Mouse (Mus musculus): ENCODE results near the gene Olfr1394. TPM values are rescaled to one million over a fixed set of nuclear protein-coding genes. Genes with fewer than 3 reads are reported as not detected.
"Not testable (repeated sequence)": the region's sequence is repeated elsewhere in the genome, so short reads cannot be mapped to it uniquely, and the experiment has no call there.

Gene Olfr1394
- not detected for total RNA-seq (2021)

DNA sequence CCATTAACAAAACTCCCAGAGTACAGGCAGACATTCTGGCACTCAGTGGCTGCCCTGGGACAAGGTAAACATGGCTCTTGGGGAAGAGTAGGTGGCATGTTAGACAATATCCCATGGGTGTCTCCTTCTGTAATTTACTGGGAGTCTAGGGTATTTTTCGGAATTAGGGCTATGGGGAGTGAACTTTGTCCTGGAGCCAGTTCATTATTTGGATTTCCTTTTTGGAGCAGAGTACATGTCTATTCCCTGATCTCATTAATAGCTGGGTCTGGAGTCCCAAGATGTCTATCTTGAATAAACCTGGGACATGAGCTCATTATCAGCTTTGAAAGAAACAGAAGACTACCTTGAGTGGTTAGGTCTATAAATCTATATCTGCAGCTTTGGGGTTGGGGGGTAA lies at the start of gene Olfr1394:
Olfr1394 (plus strand) TSS at position 301 of the 400 bp plus-strand sequence.
- intact Hi-C loops (cut with DNase I) = no loop called here
- no peak for DNase-seq

DNA sequence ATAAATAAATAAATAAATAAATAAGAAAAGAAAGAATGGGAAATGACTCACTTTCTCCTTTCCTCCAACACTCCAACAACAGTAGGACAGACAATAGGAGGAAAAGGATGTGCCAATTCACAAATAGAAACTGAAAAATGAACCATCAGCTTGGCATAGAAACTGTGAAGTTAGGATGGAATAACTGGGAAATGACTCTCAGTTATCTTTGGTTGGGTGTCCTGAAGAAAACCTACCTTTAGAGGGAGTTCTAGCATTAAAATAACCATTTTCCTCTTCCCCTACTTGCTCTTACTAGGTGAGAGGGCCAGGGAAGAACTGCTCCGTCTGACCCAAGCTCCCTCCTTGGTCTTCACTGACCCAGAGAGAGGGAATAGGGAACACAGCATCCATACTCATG lies 48.4 kb upstream of the Olfr1394 start:
- intact Hi-C loops (cut with DNase I) = loop anchor here (5.0 kb wide), 1 partner anchor 313 kb away; no protein-coding TSS in a partner anchor
- DNase-seq = no peak

DNA sequence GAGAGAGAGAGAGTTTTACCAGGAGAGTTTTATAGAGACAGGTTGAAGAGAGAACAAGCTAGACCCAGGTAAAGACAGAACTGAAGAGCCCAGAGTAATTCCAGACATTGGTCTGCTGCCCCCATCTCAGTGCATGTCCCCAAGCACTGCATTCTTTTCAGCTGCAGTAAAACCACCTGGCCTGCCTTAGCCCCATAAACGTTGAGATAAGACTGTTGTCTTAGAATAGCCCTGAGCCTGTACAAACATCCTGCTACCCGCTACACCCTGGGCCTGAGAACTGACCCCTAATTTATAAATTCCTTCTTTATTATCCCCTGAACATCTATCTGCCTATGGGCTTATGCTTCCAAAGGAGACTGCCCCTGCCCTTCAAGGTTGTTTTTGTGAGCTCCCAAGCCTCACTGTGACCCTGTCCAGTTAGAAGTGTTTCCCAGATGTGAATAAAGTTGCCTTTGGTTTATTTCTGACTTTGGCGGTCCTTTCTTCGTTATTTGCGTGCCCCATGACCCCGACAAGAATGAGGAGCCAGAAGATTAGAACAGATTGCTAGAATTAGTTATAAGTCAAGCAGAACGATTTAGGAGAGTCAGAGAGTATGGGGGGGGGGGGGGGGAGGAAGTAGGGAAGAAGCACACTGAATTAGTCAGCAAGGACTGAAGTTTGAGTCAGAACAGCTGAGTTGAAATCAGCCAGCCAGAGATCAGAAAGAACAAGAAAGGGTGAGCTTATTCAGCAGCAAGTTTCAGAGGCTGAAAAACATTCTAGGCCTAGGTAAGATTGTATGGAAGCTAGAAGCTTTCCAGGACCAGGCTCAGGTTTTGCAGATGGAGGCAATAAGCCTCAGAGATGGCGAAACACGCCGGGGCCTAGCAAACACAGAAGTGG lies 46.3 kb upstream of the Olfr1394 start:
- no peak for DNase-seq
- intact Hi-C loops (cut with DNase I) = loop anchor here (5.0 kb wide), 1 partner anchor 316 kb away; no protein-coding TSS in a partner anchor

DNA sequence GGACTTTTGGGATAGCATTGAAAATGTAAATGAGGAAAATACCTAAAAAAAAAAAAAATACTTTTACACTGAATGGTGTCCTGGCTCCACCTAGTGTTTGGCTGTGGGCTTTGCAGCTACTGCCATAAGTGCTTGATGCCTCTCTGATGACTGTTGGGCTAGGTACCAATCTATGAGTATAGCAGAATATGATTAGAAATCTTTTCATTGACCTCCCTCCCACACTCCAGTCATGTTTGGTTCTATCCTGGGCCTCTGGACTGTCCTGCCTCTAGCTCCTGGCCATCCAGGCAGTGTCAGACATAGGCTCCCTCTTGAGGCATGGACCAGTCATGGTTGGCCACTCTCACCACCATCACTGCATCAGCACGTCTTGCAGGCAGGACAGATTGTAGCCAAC lies 45.3 kb upstream of the Olfr1394 start:
- no peak for DNase-seq
- intact Hi-C loops (cut with DNase I) = loop anchor here (5.0 kb wide), 1 partner anchor 317 kb away; no protein-coding TSS in a partner anchor

DNA sequence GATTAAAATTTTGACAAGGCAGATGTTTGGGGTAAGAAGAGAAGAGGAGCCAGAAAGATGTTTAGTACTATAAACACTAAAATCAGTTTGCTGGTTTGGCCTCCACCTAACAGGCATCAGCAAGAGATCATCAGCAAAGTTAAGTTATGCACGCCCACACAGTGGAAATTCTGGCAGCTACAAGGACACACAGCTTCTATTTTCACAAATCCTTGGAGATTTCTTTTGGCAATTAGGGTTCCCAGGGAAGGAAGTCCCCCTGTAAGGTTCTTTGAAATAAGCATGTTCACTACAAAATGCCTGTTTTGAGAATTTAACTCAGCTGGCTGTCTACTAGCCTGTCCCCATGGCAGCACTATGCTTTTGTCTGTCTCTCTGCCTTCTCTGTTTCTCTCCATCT lies 43.2 kb upstream of the Olfr1394 start:
- DNase-seq = no peak
- intact Hi-C loops (cut with DNase I) = no loop called here

DNA sequence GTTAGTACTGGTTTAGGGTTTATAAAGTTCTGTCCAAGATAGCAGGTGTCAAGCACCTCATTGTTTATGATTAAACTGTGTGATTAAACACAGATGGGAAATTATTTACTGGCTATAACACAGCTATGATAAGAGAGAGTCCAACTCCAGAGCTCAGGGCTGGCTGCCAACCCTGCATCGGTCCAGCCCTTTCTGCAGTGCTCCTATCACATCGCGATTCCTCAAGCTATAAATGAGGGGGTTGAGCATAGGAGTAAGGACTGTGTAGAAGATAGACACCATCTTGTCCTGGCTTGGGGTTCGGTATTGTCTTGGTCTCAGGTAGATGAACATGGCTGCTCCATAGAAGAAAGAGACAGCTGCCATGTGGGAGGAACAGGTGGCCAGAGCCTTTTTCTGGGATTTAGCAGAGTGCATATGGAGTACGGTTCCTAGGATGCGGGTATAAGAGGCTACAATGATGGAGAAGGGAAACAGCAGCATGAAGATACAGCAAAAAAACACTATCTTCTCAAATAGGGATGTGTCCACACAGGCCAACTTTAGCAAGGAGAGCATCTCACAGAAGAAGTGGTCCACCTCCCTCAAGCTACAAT lies 41.5 kb upstream of the Olfr1394 start:
- no peak for DNase-seq
- intact Hi-C loops (cut with DNase I) = no loop called here

DNA sequence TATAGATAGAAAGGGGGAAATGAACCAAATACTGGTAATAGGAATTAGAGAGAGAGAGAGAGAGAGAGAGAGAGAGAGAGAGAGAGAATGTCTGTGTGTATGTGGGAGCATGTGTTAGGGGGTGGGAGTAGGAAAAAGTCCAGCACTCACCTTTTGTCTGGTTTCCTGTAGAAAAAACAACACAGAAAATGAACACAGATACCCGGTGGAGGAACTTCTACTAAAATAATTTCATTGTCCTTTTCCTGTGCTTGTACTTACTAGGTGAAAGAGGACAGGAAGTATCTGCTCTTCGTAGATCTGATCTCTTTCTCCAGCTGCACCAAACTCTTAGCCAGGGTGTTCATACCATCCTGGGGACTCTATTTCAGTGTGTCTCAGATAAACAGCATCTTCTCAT lies 40.0 kb upstream of the Olfr1394 start:
- DNase-seq = no peak
- intact Hi-C loops (cut with DNase I) = no loop called here

DNA sequence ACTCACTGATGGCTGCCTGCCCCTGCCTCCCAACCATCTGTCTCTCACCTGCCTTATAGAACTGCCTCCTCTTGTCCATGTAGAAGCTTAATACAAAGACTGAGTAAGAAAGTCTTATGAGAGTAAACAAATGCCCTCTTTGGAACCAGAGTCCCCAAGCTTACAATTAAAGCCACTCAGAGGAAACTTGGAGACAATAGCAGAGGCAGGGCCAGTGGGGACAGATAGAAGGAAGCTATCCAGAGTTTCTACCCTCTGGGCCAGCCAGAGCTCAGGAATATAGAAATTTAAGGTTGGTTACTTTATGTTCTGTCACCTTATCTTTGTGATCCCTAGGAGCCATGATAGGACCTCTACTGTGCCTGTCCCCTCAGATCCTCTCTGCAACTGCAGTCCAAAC lies 39.4 kb upstream of the Olfr1394 start, which contains the start of gene Olfr1396:
Olfr1396 (minus strand) TSS at position 101 of the 400 bp plus-strand sequence.
- no peak for DNase-seq
- intact Hi-C loops (cut with DNase I) = no loop called here

DNA sequence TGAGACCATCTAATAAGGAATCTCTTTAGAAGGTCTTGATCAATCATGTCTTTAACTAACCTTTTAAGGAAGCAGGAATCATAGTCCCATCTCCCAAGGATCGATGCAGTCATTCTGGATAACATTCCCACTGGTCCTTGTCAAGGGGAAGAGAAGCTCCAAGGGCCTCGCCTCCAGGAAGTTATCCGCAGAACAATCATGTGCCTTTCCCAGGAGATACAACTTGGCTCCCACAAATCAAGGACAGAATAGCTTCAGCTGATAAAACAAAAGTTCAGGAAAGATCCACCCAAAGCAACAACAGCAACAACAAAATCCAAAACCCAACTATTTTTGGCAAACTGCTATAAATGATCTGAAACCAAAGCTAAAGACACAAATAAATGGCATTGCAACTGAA lies 34.5 kb upstream of the Olfr1394 start:
- DNase-seq = no peak
- intact Hi-C loops (cut with DNase I) = no loop called here

DNA sequence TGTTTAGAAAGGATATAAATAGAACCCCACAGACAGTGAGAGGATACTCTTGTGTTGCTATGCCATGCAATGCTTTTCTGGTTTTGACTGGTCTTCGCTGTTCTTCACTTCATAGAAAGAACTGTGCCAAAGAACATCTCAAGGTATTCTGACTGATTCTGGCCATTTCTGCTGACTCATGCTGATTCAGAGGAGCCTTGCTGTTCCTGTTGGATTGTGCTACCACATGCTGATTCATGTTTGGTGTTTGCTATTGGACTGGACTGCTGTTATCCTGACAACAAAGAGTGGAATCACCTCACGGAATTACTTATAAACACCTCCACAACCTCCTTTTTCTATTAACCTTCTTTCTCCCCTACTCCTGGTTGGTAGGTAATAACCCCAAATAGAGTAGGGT lies 30.0 kb upstream of the Olfr1394 start:
- DNase-seq = no peak
- intact Hi-C loops (cut with DNase I) = no loop called here

DNA sequence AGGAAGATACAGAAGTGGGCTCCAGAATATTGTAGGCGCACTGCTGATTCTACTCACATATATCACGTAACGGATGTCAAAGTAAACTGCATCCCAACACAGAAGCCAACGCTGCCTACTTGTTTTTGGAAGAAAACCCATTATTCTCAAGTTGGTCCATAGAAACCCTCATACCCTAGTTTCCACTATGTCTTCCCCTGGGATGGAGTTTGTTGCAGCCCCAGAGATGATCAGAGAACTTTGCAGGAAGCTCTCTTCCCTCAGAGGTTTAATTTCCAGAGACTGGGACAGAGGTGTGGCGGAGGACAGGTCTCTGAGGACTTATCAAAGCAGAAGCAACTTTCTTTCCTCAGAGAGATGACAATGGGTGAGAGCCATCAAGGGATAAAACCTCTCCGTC lies 12.2 kb upstream of the Olfr1394 start, which contains the start of gene Olfr1395:
Olfr1395 (plus strand) TSS at position 301 of the 400 bp plus-strand sequence.
- DNase-seq = no peak
- intact Hi-C loops (cut with DNase I) = no loop called here

DNA sequence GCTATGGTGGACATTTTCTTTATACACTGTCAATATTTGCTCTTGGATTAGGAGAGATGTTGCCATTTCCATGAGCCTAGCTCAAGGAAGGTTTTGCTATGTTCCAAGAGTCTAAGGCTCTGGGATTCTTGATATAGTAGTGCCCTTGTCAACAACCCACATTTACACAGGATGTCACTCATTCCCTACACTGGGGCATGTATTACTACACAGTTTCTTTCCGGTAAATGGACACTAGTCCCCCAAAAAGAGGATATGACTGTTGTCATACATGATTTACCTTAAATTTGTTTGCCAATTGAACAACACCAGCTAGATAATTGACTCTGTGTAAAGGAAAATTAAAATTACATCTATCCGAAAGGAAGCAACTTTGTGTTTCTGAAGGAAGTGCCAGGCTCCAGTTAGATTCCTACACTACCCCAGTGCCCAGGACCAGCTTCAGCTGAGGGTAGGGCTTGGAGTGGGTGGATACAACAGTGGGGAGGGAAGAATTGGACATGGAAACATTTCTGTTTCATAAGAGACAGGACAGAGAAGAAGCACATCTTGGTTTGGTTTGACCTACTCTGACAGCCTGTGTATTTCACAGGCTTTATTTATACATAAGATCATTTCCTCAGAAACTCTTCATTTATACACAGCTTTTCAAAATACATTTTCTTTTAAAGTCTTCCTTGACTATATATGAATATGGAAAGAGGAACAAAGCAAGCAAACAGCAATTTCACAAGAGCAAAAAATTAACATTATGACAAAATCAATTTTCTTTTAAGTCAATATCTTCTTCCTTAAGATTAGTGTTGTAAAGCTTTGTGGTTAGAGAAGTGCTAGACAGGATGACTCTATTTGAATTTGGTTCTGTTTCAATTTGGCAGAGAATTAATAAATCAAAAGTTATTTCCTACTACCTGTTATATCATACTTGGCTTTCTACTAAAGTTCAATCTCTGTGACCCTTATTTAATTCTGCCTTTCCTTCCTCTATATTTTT lies 2.9 kb downstream of the Olfr1394 start:
- intact Hi-C loops (cut with DNase I) = no loop called here
- DNase-seq = no peak

DNA sequence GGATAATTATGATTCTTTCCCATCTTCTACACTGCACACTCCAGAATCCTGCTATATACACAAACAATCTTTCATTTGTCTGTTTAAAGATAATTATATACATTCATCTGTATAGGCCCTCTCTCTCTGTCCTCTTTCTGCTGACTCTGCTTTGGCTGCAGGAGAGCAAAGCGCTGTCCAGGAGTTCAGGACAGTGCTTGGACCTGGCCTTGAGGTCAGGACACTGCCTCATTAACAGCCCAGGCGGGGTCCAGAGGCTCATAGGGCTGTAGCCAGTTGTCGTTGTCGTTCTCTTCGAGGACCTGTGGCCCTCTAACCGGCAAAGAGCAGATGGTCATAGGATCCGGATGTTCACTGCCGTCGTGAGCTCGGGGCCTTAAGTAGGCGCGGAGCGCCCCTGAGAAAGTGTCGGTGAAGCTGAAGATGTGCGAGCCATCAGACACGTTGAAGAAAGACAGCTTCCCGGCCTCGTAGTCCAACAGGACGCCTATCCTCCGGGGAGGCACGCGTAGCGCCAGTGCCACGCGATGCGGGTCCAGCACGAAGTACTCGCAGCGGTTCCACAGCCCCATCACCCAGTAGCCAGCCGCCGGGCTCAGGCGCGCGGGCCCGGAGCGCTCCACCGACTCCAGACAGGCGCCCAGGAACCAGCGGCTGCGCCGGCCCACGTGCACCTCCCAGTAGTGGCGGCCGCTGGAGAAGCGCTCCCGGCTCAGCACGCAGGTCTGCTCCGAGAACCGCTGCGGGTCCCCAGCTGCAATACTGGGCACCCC lies 14.8 kb downstream of the Olfr1394 start:
- intact Hi-C loops (cut with DNase I) = no loop called here
- DNase-seq = peak; percentile 5

DNA sequence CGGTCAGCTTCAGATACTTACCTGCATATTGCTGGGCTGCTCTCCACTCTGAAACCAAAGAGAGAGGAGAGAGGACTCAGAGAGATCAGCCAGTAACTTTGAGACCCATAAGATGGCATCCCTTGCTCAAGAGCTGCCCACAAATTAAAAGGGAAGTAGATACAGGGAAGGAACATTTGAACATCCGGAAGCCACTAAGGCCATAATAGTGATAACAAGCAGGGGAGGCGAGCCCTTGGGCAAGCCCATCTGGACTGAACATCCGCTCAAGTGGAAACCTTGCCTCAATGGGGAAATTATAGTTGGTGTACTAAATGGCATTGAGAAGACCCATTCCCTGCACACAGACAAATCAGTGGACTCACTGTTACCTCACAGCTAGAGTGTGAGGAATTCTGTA lies 16.4 kb downstream of the Olfr1394 start:
- intact Hi-C loops (cut with DNase I) = no loop called here
- DNase-seq = no peak

DNA sequence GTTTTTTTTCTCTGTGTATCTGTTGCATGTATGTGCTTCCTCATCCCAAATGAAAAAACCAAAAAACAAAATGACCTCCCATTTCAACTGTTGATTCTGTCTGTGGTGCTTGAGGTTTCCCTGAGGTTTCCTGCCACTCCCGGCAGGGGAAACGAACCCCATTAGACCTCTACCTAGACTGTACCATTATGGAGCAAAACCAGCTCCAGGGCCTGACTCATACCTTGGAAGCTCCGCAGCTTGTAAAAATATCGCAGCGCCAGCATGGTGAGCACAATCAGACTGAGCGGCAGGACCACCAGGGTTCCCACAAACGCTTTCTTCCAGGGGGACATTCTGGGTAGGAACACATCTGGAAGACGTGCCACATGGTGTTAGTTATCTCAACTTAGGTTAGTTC lies 21.2 kb downstream of the Olfr1394 start:
- intact Hi-C loops (cut with DNase I) = no loop called here
- DNase-seq = no peak

DNA sequence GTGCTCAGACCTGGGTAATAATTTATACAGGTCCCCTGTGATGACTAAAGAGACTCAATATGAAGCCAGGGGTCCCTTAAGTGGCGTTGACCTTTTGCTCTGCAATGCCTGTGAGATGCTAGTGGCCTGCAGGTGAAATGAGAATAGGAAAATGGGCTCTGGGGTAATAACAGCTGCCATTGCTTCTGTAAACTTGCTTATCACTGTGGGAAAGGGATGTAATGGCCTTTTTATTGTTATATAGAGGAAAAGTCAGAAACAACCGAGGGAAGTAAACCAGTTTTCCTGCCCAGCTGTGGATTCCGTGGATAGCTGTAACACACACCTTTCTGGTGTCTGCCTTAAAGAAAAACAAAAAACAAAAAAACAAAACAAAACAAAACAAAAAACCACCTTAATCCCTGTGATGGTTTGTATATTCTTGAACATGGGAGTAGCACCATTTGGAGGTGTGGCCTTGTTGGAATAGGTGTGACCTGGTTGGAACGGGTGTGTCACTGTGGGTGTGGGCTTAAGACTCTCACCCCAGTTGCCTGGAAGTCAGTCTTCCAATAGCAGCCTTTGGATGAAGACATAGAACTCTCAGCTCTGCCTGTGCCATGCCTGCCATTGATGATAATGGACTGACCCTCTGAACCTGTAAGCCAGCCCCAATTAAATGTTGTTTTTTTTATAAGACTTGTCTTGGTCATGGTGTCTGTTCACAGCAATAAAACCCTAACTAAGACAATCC lies 22.0 kb downstream of the Olfr1394 start:
- intact Hi-C loops (cut with DNase I); DNase-seq: not testable (repeated sequence)

DNA sequence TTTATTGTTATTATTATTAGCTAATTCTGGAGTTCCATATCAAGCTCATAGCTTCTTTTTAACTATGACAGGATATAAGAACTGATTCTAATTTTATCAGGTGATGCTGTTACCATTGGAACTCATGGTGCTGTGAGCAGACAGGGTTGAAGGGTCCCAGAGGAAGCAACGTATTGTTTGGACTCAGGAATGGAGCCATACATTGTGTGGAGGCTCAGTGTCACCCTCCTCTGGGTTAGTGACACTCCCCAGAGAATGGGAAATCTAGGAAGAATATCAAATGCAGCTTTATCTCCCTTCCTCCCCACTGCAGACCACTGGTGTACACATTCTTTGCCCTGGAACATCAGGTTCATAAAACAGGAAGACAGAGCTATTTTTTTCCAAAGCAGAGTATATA lies 29.0 kb downstream of the Olfr1394 start:
- intact Hi-C loops (cut with DNase I) = no loop called here
- DNase-seq = no peak

DNA sequence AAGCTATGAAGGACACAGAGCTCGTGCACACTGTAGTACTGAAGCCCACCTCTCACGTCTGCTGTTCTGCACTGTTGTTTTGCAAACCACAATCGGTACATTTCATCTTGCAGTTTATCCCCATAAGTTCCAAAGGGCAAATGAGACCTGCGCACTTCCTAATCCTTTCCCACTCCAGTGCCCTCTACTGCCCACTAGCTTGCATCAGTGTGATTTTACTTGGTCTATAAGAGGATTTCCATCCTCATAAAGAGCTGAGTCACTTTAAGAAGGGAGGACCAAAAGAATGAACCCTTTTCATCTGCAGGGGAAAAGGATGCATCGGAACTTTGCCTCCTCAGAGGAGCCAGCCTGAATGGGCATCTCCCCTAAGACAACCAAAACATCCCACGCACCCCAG lies 32.3 kb downstream of the Olfr1394 start:
- intact Hi-C loops (cut with DNase I) = loop anchor here (5.0 kb wide), 1 partner anchor 86 kb away; no protein-coding TSS in a partner anchor
- DNase-seq = no peak

DNA sequence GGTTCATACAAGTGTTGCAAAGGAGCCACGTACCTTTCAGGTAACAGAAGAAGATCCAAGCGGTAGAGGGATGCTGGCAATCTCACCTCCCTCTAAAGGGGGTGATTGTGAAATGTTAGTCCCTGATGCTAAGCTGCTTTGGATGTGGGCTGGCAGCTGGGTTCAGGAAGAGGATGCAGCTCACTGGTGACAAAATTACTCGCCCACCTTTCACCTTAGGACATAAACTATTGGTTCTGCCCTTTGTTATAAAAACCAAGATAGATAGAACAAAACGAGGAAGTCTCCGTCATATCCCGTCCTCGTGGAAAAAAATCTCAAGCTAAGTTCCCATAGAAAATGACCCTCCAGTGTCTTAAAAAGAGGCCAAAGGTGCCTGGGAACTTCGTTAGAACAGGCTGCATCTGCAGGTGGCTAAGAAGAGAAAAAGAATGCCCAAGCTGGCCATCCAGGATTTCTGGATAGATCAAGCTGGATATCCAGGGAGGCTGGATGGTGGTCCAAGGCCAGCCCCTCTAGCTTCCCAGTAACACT lies 32.8 kb downstream of the Olfr1394 start, which contains the start of gene Btnl9:
Btnl9 (minus strand) TSS at position 205 of the 534 bp plus-strand sequence.
- intact Hi-C loops (cut with DNase I) = loop anchor here (5.0 kb wide), 1 partner anchor 85 kb away; no protein-coding TSS in a partner anchor
- no peak for DNase-seq

All from left cerebral cortex, postnatal 4 days (tissue).